In genomic region chr2:58237487-58237886, GRCm38 (mm10) we compare ENCODE assay signal across 30 mouse cellular contexts. TPM values are rescaled to one million over a fixed set of nuclear protein-coding genes. Genes with fewer than 3 reads are reported as not detected.
"Had no signal": no experiment of that assay in that cellular context is flagged by ENCODE, and none has a peak within 500 bp of the region (broad histone marks: within the 10 kb centered on the region; RNA-seq: fewer than 3 reads in every experiment).

No protein-coding gene starts in this region.

- H3K27me3 ChIP-seq: heart, embryonic 12.5 days; hindbrain, embryonic 12.5 days; intestine, embryonic 15.5 days; limb, embryonic 12.5 days; liver, embryonic 13.5 days; liver, embryonic 15.5 days had no signal

- H3K27ac ChIP-seq: heart, adult 2 months; hindbrain, embryonic 10.5 days; hindbrain, embryonic 12.5 days; hindbrain, embryonic 14.5 days; intestine, embryonic 15.5 days; layer of hippocampus, adult 2 months; left cerebral cortex, adult 2 months; limb, embryonic 10.5 days; limb, embryonic 12.5 days; liver, embryonic 13.5 days; liver, embryonic 15.5 days had no signal

- H3K4me1 ChIP-seq: heart, embryonic 12.5 days; hindbrain, embryonic 10.5 days; hindbrain, embryonic 12.5 days; intestine, embryonic 15.5 days; limb, embryonic 10.5 days; limb, embryonic 12.5 days; liver, embryonic 13.5 days; liver, embryonic 15.5 days had no signal

- H3K4me3 ChIP-seq: heart, adult 2 months; heart, embryonic 12.5 days; hindbrain, embryonic 10.5 days; hindbrain, embryonic 12.5 days; intestine, embryonic 15.5 days; layer of hippocampus, adult 2 months; left cerebral cortex, adult 2 months; limb, embryonic 10.5 days; limb, embryonic 12.5 days; liver, embryonic 13.5 days; liver, embryonic 15.5 days had no signal

- H3K36me3 ChIP-seq: heart, embryonic 12.5 days; hindbrain, embryonic 10.5 days; hindbrain, embryonic 12.5 days; intestine, embryonic 15.5 days; limb, embryonic 10.5 days; limb, embryonic 12.5 days; liver, embryonic 13.5 days; liver, embryonic 15.5 days had no signal

- H3K9ac ChIP-seq: heart, embryonic 12.5 days; hindbrain, embryonic 12.5 days; hindbrain, embryonic 14.5 days; intestine, embryonic 15.5 days; limb, embryonic 12.5 days; liver, embryonic 13.5 days; liver, embryonic 15.5 days; liver, postnatal 0 days had no signal

- H3K4me2 ChIP-seq: heart, embryonic 12.5 days; hindbrain, embryonic 12.5 days; hindbrain, embryonic 14.5 days; intestine, embryonic 15.5 days; limb, embryonic 12.5 days; liver, embryonic 11.5 days; liver, embryonic 13.5 days; liver, embryonic 15.5 days had no signal

- ATAC-seq: hindbrain, embryonic 16.5 days; inflammation-experienced regulatory T-cells, adult 6 months; intestine, embryonic 15.5 days; intestine, postnatal 0 days; liver, postnatal 0 days had no signal

- DNase-seq: gastrocnemius, postnatal 14 days; gastrocnemius, postnatal 36 days; heart, adult 11 months; heart, adult 2 months; heart, postnatal 10 days; heart, postnatal 4 days; kidney, adult 18-20 months; kidney, adult 8-10 months; kidney, postnatal 10 days; kidney, postnatal 25 days; kidney, postnatal 4 days; liver; liver, embryonic 13.5 days; liver, postnatal 0 days had no signal

- H3K9me3 ChIP-seq: heart, embryonic 12.5 days; hindbrain, embryonic 10.5 days; hindbrain, embryonic 12.5 days; intestine, embryonic 15.5 days; limb, embryonic 10.5 days; limb, embryonic 12.5 days; liver, embryonic 13.5 days; liver, embryonic 15.5 days had no signal

RNA-seq across cellular contexts. Expression of gene Cytip, which starts 42.2 kb away (rescaled TPM):
- total RNA-seq: layer of hippocampus, postnatal 25 days; left cerebral cortex, postnatal 36 days had no signal
- polyA plus RNA-seq: hindbrain, embryonic 14.5 days had no signal
